Mouse (Mus musculus): ENCODE measurements at regions not wholly inside any gene's neighbourhood (a gene's known extent, or its start where the extent isn't known, plus 50 kb on each side); places are given as distances from the start of the nearest gene placed in this dataset.

DNA sequence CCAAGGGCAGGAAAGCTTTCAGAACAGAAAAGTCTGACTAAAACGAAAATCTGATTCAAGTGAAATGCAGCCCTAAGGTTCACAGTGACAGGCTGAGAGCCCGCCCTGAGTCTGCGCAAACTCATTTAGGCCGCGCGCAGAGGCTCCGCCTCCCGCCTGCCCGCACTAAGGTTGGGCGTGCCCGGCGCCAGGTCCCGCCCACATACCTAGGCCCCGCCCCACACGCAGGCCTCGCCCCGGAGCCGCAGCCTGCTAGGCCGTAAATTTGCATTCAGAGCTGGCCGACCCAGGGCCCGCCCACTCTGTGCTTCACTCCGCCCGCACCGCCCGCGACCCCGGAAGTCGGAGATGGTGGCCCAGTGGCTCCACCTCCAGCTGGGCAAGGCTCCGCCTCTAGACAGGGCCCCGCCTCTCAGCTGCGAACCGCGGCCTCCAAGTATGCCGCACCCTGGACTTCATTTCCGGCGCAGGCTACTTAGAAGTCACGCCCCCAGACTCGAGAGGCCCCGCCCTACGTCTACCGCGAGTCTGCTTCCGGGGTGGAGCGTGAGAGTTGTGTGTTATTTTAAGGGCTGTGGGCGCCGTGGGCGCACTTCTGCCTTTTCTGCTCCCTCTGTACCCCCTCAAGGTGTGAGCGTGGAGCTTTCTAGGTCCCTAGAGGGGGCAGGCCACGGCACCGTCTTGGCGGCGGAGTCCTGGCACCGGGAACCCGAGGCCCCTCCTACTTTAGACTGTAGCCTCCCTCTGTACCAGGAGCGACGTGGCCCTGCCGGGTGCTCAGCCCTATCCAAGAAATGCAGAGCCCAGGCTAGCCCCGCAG lies 52.3 kb upstream of the Wnt7b start:
- DNase-seq, result peak; percentile 100

DNA sequence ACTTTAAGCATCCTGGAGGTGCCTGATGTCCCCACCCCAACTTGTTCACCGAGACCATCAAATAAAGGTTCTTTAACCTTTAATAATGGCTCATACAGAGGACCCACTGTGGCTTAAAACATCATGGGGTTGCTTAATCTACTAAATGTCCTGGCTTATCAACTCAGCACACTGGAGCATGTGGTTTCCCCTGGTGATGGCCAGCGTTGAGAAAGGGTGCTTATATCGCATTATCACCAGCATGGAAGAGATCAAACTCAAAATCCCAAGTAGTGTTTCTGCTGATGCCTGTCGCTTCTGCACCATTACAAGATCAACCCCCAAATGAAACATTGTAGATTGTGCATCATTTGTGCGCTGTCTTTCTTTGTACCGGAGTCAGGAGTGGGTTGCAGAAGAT lies 53.2 kb upstream of the Wnt7b start:
- no peak for DNase-seq

DNA sequence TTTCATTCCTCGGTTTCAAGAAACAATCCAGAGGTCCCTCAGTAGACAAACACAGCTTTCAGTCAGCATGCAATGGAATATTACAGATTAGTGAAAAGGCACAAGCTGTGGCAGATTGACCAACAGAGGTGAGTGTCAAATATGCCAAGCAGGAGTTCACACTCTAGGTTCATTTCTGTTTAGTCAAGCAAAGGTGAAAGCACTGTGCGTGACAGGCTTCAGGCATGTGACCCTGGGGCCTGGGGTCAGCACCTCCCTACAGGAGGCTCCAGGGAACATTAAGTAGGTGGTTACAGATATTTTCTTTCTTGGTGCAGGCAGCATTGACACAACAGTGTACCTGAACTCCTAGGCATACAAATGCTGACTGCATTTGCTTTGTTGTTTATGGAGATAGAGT lies 57.3 kb upstream of the Wnt7b start:
- no peak for DNase-seq

- peak; percentile 54 for DNase-seq
Observed at GRCm38 (mm10) chr15:85641120-85642080, 59.1 kb upstream of the Wnt7b start.

DNA sequence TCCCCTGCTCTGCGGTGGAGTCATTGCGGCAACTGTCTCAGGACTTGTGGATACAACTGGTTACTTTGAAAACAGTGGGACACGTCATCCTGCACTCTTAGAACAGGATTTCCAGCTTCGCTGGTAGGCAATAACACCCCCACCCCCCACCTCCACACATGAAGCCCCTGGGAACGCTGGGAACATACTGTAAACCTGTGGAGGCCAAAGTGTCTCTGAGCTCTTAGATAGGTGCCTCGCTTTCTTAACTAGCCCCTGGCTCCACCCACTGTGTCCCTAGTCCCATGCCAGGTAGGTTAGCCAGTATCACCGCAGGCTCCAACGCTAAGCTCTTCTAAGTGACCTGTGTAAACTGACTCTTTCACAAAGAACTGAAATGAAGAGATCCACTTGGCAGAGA lies 63.1 kb upstream of the Wnt7b start:
- peak; percentile 62 for DNase-seq

GRCm38 (mm10) chr15:85645971-85646638 lies 63.8 kb upstream of the Wnt7b start:
- DNase-seq, result peak; percentile 81

- DNase-seq, result no peak
Observed at GRCm38 (mm10) chr15:85646639-85647277, 64.5 kb upstream of the Wnt7b start.

DNA sequence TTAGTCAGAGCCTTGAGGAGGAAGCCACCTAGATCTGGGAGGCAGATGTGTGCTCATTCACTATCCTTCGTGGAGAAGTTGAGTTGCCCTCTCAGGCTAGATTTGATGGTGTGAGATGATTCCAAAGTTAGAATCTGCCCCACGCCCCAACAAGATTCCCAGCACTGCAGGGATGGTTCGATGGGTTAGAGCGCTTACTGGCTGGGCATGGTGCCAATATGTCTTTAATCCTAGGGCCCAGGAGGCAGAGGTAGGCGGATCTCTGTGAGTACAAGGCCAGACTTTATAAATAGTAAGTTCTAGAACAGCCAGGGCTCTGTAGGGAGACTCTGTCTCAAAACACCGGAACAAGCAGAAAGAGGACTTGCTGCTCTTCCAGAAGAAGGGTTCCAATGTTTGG lies 65.3 kb upstream of the Wnt7b start:
- DNase-seq, result no peak

DNA sequence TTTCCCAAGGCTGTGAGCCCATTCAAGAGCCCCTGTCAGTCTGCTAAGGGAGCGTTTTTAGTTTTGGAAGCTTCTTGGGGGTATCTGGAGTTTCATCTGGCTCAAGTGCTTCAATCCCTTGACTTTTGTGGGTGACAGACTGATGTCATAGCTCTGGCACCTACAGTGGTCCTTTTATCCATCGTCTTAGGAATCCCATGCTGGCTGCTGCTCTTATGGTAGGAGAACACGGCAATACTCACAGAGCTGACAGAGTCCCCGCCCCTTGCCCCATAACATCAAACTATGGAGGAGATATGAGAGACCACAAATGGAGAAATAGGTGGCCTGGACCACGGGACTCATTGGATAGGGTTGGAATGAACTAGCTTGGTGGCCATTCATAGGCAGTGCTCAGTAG lies 68.0 kb upstream of the Wnt7b start:
- no peak for DNase-seq

DNA sequence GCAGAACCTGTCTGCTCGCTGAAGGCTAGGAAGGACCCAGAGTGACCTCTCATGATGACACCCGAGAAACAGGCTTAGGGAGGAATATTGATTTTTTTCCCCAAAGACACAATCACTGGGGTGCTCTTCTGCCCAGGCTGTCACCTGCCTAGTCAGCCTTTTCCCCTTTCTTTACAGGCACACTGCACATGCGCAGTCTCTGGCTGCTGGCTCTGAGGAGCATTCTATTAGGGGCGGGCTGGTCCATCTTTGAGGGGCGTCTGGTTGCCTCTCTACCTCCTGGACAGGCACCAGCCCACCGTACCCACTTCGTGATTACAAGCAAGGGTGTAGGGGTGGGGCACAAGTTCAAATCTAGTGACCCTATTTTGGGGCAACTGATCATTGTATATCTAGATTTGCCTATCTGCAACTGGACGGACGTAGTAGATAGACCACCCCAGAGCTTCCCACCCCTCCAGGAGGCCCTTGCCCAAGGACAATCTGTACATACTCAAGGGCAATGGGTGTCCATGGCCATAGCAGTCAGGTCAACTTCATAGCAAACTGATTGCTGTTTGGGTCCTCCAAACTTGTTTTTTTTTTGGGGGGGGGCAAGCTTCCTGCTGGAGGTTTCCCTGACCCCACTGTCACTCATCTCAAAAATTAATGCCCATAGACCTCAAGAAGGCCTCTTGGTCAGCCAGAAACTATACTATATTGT lies 69.6 kb upstream of the Wnt7b start:
- no peak for DNase-seq

GRCm38 (mm10) chr15:85652431-85652830 lies 70.2 kb upstream of the Wnt7b start:
- no peak for DNase-seq

DNA sequence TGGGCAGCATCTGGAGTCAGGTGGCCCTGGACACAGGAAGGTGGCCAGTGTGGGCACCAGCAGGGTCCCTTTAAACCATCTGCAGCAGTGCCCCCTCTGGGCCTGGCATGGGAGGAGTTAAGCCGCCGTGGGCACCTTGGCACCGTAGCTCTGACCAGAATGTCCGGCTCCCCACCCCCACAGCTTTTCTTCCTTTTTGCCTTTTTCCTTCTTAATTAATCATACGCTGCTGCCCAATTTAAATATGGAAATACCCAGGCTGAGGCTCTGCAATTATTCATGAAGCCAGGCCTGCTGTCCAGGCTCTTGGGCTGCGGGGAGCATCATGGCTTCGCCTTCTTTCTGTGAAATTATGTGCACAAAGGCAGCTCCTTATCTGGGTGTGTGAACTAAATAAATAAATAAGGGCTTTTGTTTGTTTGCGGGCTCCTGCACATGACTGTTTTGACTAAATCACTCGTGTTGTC lies 70.6 kb upstream of the Wnt7b start:
- DNase-seq, result peak; percentile 62

DNA sequence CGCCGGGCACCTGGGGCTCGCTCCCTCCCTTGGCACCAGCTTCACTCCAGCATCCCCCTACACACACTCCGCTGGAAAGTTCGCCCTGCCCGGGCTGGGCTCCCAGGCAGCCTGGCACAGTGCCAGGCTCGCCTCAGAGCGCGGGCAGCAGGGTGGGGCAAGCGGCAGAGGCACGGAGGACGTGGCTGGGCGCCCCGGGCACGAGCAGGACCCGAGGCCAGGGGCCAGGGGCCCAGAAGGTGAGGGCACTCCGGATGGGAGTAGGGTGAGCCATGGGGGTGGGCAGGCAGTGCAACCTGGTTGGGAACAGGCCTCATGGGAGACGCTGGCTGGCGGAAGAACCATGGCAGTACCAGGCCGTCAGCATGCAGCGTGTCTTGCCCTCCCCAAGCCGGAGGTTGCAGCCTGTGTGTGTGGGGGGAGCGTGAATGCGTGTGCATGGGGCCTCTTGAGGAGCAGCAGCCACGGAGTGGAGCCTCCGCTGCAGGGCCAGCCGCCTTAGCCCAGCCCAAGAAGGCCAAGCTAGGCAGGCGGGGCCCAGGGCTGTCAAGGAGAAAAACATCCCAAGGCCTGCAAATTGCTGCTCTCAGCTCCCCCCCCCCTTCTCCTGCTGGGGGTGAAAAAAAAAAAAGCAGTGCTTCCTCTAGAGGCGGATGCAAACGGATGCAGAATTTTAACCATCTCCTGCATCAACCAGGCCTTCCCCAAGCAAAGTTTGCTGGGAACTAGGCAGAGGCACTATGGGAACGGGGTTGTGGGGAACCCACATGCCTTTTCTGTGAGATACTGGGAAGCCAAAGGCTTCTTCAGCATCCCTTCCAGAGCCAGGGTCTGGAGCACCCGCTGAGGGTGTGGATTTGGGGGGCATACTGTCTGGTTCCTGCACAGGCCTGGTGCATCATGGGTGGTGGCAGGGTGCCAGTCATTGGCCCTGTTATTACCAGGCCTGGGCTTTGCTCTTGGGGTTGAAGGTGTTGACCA lies 71.4 kb upstream of the Wnt7b start:
- DNase-seq, result peak; percentile 92

DNA sequence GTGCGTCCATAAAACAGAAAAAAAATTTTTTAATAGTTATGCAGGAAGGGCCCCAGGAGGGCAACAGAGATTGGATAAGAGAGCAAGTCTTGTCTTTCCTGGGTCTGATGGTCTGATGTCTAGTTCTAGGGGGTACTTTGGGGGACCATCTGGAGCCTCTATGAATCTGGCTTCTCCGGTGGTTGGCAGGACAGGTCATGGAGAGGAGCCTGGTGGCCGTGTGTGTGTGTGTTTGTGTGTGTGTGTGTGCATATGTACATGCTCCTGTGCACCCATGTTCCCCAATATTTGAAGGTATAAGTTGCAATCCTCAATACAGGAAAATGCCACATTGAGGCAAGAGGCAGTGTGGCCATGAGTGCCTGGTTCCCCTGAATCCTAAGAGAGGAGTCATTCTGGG lies 72.5 kb upstream of the Wnt7b start:
- DNase-seq, result no peak

GRCm38 (mm10) chr15:85655751-85656167 lies 73.5 kb upstream of the Wnt7b start:
- DNase-seq, result no peak

- DNase-seq, result no peak
Observed at GRCm38 (mm10) chr15:85656852-85657251, 74.6 kb upstream of the Wnt7b start.

DNA sequence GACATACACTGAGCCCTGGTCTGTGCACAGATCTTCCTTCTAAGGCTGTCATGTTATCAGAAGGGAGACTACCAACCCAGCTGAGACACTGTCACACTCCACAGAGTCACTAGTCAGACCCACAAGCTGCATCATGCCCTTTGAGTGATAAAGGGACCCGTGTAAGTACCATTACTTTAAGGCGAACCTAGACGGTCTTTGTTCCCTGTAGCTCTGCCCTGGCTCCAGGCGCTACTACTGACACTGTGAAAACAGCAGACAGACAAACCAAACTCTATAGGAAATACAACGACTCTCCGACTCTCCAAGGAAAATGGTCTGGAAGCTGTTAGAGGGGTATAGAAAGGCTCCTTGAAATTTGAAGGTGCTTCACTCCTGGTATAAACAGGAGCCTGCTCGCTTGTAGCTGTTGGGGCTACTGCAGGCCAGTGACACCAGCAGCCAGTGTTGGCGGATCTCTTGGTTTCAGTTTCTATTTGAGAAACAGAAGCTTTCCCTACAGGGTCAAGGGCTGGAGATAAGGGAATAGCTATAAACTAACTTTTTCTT lies 75.2 kb upstream of the Wnt7b start:
- peak; percentile 68 for DNase-seq

DNA sequence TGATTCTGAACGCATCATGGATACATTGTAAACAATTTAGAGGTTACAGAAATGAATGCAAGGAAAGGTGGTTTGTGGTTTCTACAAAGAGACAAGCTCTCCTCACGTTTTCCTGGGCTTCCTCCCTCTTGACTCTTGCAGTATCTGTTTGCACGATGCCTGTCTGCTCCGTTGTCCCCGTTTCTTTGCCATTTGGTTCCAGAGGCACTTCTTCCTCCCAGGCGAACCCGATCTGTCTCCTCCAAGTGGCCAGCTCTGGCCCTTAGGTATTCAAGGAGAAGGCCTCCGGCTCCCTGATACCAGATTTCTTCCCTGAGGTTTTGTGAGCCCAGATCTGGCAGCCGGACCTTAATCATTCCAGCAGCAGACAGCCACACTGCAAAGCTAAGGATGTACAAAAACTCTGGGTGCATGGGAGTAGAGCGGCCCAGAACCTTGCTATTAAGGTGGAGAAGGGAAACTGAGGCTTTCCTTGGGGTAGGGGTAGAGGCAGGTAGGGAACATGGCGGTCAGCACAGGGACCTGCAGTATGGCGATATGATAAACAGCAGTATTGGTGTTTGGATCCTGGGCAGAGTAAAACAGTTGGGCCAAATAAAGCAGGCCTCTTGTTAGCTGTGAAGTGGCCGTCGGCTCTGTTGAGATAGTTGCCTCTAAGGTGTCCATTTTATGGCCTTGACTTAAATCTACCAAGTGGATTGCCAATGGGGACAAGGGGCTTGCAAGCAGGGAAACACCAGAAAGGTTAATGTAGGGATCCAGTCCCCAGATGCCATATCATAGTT lies 76.0 kb upstream of the Wnt7b start:
- DNase-seq, result peak; percentile 26

All from kidney, postnatal 14 days (tissue).